Mouse (Mus musculus) 3134 (cell line): Measurements from ENCODE around the gene Lrrk1.

Experiments
- DNase-seq: peaks from one replicate; pipeline ENCODE4 v3.0.0-alpha.2; 2011; ENCODE audit warnings: low spot score; ENCODE audit not compliant: insufficient read length; ENCODE audit errors: extremely low read depth

The Lrrk1 gene

GRCm38 (mm10) chr7:66342831-66343230 lies 45.3 kb downstream of the Lrrk1 start:
- DNase-seq = no peak

- no peak for DNase-seq
Measured at GRCm38 (mm10) chr7:66342323-66342722, 45.8 kb downstream of the Lrrk1 start.

GRCm38 (mm10) chr7:66340044-66340443 lies 48.1 kb downstream of the Lrrk1 start:
- no peak for DNase-seq

GRCm38 (mm10) chr7:66339625-66340024 lies 48.5 kb downstream of the Lrrk1 start:
- peak; percentile 69 for DNase-seq

- DNase-seq = no peak
Measured at GRCm38 (mm10) chr7:66336955-66337354, 51.2 kb downstream of the Lrrk1 start.

- DNase-seq = peak; percentile 45
Measured at GRCm38 (mm10) chr7:66333906-66334500, 54.1 kb downstream of the Lrrk1 start.

GRCm38 (mm10) chr7:66332340-66332739 lies 55.8 kb downstream of the Lrrk1 start:
- no peak for DNase-seq

- no peak for DNase-seq
Measured at GRCm38 (mm10) chr7:66330610-66331009, 57.5 kb downstream of the Lrrk1 start.

- DNase-seq = no peak
Measured at GRCm38 (mm10) chr7:66327516-66327915, 60.6 kb downstream of the Lrrk1 start.

- no peak for DNase-seq
Measured at GRCm38 (mm10) chr7:66325419-66326053, 62.6 kb downstream of the Lrrk1 start.

- DNase-seq = no peak
Measured at GRCm38 (mm10) chr7:66323252-66324015, 64.7 kb downstream of the Lrrk1 start.

GRCm38 (mm10) chr7:66320996-66321395 lies 67.2 kb downstream of the Lrrk1 start:
- DNase-seq = no peak

GRCm38 (mm10) chr7:66318147-66318546 lies 70.0 kb downstream of the Lrrk1 start:
- no peak for DNase-seq

- peak; percentile 71 for DNase-seq
Measured at GRCm38 (mm10) chr7:66310670-66311656, 77.2 kb downstream of the Lrrk1 start.

- peak; percentile 47 for DNase-seq
Measured at GRCm38 (mm10) chr7:66309950-66310669, 78.0 kb downstream of the Lrrk1 start.

- DNase-seq = peak; percentile 43
Measured at GRCm38 (mm10) chr7:66309240-66309949, 78.8 kb downstream of the Lrrk1 start.

- no peak for DNase-seq
Measured at GRCm38 (mm10) chr7:66308581-66309239, 79.4 kb downstream of the Lrrk1 start.

GRCm38 (mm10) chr7:66307791-66308190 lies 80.4 kb downstream of the Lrrk1 start:
- no peak for DNase-seq

- no peak for DNase-seq
Measured at GRCm38 (mm10) chr7:66305714-66306198, 82.4 kb downstream of the Lrrk1 start.
